Mouse (Mus musculus) monocyte, adult 59 days (primary cell): ENCODE measurements around the gene Cldn34a. TPM values are rescaled to one million over a fixed set of nuclear protein-coding genes. Genes with fewer than 3 reads are reported as not detected.

Source experiments
- total RNA-seq, 2 experiments: library from RNA; stranded (reverse); gene quantifications; one replicate each; pipeline ENCODE4 v1.2.4; 2023

The Cldn34a gene
- not detected for total RNA-seq

GRCm38 (mm10) chrX:152563034-152563433, at the start of gene Cldn34a:
Gene Cldn34a (plus strand): TSS chrX:152563334.

Other genes with a start within 250 kb of the Cldn34a start
- gene Kantr, start 235.8 kb upstream of the Cldn34a start, total RNA-seq, result 10 to 100 TPM in 1 of 2 experiments, 1 to 10 TPM in 1; 9.8 to 11.0 TPM
- 10 to 100 TPM; 29.7 to 31.0 TPM for gene Tspyl2, start 220.9 kb upstream of the Cldn34a start, total RNA-seq
- not detected for gene Gpr173, start 194.6 kb upstream of the Cldn34a start, total RNA-seq
- under 1 TPM in 1 of 2 experiments, not detected in 1; 0.10 TPM for gene Shroom2, start 206.1 kb downstream of the Cldn34a start, total RNA-seq
- not detected for gene Gpr143, start 218.6 kb downstream of the Cldn34a start, total RNA-seq